Mouse (Mus musculus) right cerebral cortex, postnatal 14 days (tissue): Measurements from ENCODE around the gene 5730522E02Rik.

Experiments
- DNase-seq: peaks from one replicate; pipeline ENCODE4 v3.0.0; 2022

The 5730522E02Rik gene

GRCm38 (mm10) chr11:25997469-25997868, 213.1 kb downstream of the 5730522E02Rik start:
- no peak for DNase-seq

GRCm38 (mm10) chr11:25994128-25994527, 216.4 kb downstream of the 5730522E02Rik start:
- no peak for DNase-seq

- DNase-seq = no peak
Observed at GRCm38 (mm10) chr11:25992216-25992615, 218.3 kb downstream of the 5730522E02Rik start.

- DNase-seq = no peak
Observed at GRCm38 (mm10) chr11:25978736-25979276, 231.8 kb downstream of the 5730522E02Rik start.

- no peak for DNase-seq
Observed at GRCm38 (mm10) chr11:25941504-25941903, 269.1 kb downstream of the 5730522E02Rik start.

GRCm38 (mm10) chr11:25940716-25941294, 269.8 kb downstream of the 5730522E02Rik start:
- DNase-seq = no peak

GRCm38 (mm10) chr11:25926267-25926666, 284.3 kb downstream of the 5730522E02Rik start:
- no peak for DNase-seq

GRCm38 (mm10) chr11:25902321-25902720, 308.2 kb downstream of the 5730522E02Rik start:
- DNase-seq = no peak

- DNase-seq = no peak
Observed at GRCm38 (mm10) chr11:25901666-25902065, 308.9 kb downstream of the 5730522E02Rik start.

GRCm38 (mm10) chr11:25893906-25894305, 316.7 kb downstream of the 5730522E02Rik start:
- no peak for DNase-seq

- no peak for DNase-seq
Observed at GRCm38 (mm10) chr11:25872983-25873382, 337.6 kb downstream of the 5730522E02Rik start.

- DNase-seq = no peak
Observed at GRCm38 (mm10) chr11:25872317-25872716, 338.2 kb downstream of the 5730522E02Rik start.

- no peak for DNase-seq
Observed at GRCm38 (mm10) chr11:25866292-25866691, 344.3 kb downstream of the 5730522E02Rik start.

- DNase-seq = peak; percentile 74
Observed at GRCm38 (mm10) chr11:25862686-25863085, 347.9 kb downstream of the 5730522E02Rik start.

GRCm38 (mm10) chr11:25856629-25857568, 353.7 kb downstream of the 5730522E02Rik start:
- no peak for DNase-seq

GRCm38 (mm10) chr11:25855794-25856193, 354.8 kb downstream of the 5730522E02Rik start:
- no peak for DNase-seq

GRCm38 (mm10) chr11:25854216-25854615, 356.3 kb downstream of the 5730522E02Rik start:
- DNase-seq = no peak

- DNase-seq = no peak
Observed at GRCm38 (mm10) chr11:25853032-25853431, 357.5 kb downstream of the 5730522E02Rik start.

- DNase-seq = no peak
Observed at GRCm38 (mm10) chr11:25848824-25849644, 361.5 kb downstream of the 5730522E02Rik start.

- no peak for DNase-seq
Observed at GRCm38 (mm10) chr11:25838451-25838850, 372.1 kb downstream of the 5730522E02Rik start.

GRCm38 (mm10) chr11:25819789-25820188, 390.8 kb downstream of the 5730522E02Rik start:
- no peak for DNase-seq

GRCm38 (mm10) chr11:25813446-25813845, 397.1 kb downstream of the 5730522E02Rik start:
- DNase-seq = no peak

GRCm38 (mm10) chr11:25787691-25788090, 422.9 kb downstream of the 5730522E02Rik start:
- DNase-seq = no peak
